Mouse (Mus musculus) liver, embryonic 11.5 days (tissue): ENCODE measurements around the gene Cryzl1. TPM values are rescaled to one million over a fixed set of nuclear protein-coding genes. Genes with fewer than 3 reads are reported as not detected.
A peak's percentile ranks its signal among the peaks of the same experiment; 100 is the strongest.

Experiments
- ATAC-seq: fragments of 200-750 bp; cut with Nextera tagmentation; replicated peaks from 2 replicates; pipeline ENCODE4 v1.8.0; 2017; ENCODE audit warnings: moderate number of reproducible peaks, mild to moderate bottlenecking, moderate TSS enrichment, moderate library complexity; ENCODE audit not compliant: low FRiP score
- DNase-seq: peaks from one replicate; pipeline ENCODE4 v3.0.0-alpha.2; 2017; ENCODE audit warnings: low spot score
- H3K27ac ChIP-seq: fragments of 300-500 bp; sonication (generic); 2 replicates; pipeline ENCODE4 v1.5.1; 2014; ENCODE audit warnings: mild to moderate bottlenecking, low read depth, low read length, control low read depth
- H3K27me3 ChIP-seq: fragments of 300-500 bp; sonication (generic); replicated peaks from 2 replicates; pipeline ENCODE4 v1.6.1; 2014; ENCODE audit warnings: low read length, mixed read lengths; ENCODE audit not compliant: control insufficient read depth, insufficient read depth
- H3K36me3 ChIP-seq: fragments of 300-500 bp; sonication (generic); 2 replicates; pipeline ENCODE4 v1.6.1; 2014; ENCODE audit warnings: mild to moderate bottlenecking, low read length, moderate library complexity, mixed read lengths; ENCODE audit not compliant: control insufficient read depth, insufficient read depth
- H3K4me1 ChIP-seq: fragments of 300-500 bp; sonication (generic); replicated peaks from 2 replicates; pipeline ENCODE4 v1.6.1; 2014; ENCODE audit warnings: low read length, mixed read lengths; ENCODE audit not compliant: control insufficient read depth, insufficient read depth
- H3K4me2 ChIP-seq: fragments of 300-500 bp; sonication (generic); 2 replicates; pipeline ENCODE4 v1.6.1; 2014; ENCODE audit warnings: mild to moderate bottlenecking, control low read depth, moderate library complexity
- H3K4me3 ChIP-seq: fragments of 300-500 bp; sonication (generic); 2 replicates; pipeline ENCODE4 v1.5.1; 2014; ENCODE audit warnings: low read depth, low read length, control low read depth
- H3K9ac ChIP-seq: fragments of 300-500 bp; sonication (generic); 2 replicates; pipeline ENCODE4 v1.6.1; 2014; ENCODE audit warnings: low read depth, low read length, control low read depth
- H3K9me3 ChIP-seq: fragments of 300-500 bp; sonication (generic); 2 replicates; pipeline ENCODE4 v1.6.1; 2016; ENCODE audit warnings: low read length, inconsistent platforms, mixed read lengths; ENCODE audit not compliant: control insufficient read depth
- WGBS: fragments of 180-500 bp; shearing (Covaris S2); extraction: QIAGEN DNeasy Blood & Tissue Kit; methylation state at CpG from one replicate; pipeline ENCODE4 v1.1.7; 2014; 5-methylcytosine and 5-hydroxymethylcytosine counted together
- polyA plus RNA-seq: library from polyadenylated mRNA; unstranded; fragments of >200 nt; fragmentation: Nextera tagmentation; extraction: Ambion mirVana; gene quantifications from 2 replicates; pipeline ENCODE4 v1.2.1, GENCODE M21; 2014

The Cryzl1 gene
- polyA plus RNA-seq, 1 experiment from 2014 or later = 56.4 TPM

DNA sequence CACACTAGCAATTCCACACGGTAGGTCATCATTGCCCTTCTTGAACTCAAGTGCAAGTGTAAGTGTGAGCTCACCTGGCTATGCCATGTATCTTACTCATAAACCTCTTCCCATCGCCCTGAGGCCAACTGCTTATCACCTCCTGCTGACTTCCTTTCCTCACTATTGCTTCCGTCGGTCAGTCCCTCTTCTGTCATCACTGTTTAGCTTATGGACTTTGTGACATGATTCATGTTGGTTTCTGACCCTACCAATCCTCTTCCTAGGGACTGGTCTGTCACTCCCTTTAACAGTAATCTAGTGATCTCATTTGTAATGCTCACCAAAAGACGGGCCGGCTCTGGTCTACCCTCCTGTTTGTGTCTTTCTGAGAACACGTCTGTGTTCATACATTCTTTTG, 18.5 kb downstream of the Cryzl1 start:
- H3K4me1 ChIP-seq = no peaks in the 10 kb centered on the region
- ATAC-seq (no peak), DNase-seq (no peak)
- no peak overlapping the region for H3K9ac ChIP-seq
- no peaks in the 10 kb centered on the region for H3K27me3 ChIP-seq
- WGBS = 57% methylated on average over 7 of the region's 7 CpGs
- no peaks in the 10 kb centered on the region for H3K9me3 ChIP-seq
- H3K36me3 ChIP-seq = peaks cover 13% of the 10 kb centered on the region; the same call in 1 of the 2 replicates
- no peak overlapping the region for H3K4me2 ChIP-seq
- no peak overlapping the region for H3K4me3 ChIP-seq
- H3K27ac ChIP-seq = no peak overlapping the region

GRCm38 (mm10) chr16:91704603-91705340, 24.0 kb downstream of the Cryzl1 start:
- Histone ChIP-seq H3K36me3 (peaks cover 15% of the 10 kb centered on the region), H3K9me3 (no peaks in the 10 kb centered on the region), H3K4me3 (no peak overlapping the region), H3K27ac (no peak overlapping the region), H3K4me2 (no peak overlapping the region), H3K27me3 (no peaks in the 10 kb centered on the region), H3K9ac (no peak overlapping the region), H3K4me1 (0 out of 2 replicates have a peak, but pooled peaks cover 2% of the 10 kb centered on the region)
- WGBS = 79% methylated on average over 14 of the region's 14 CpGs
- DNase-seq (no peak), ATAC-seq (no peak)

GRCm38 (mm10) chr16:91702771-91703188, 26.0 kb downstream of the Cryzl1 start:
- DNase-seq (no peak), ATAC-seq (no peak)
- Histone ChIP-seq H3K4me1 (0 out of 2 replicates have a peak, but pooled peaks cover 2% of the 10 kb centered on the region), H3K4me3 (no peak overlapping the region), H3K9me3 (no peaks in the 10 kb centered on the region), H3K9ac (no peak overlapping the region), H3K27ac (no peak overlapping the region), H3K4me2 (no peak overlapping the region), H3K27me3 (no peaks in the 10 kb centered on the region), H3K36me3 (peaks cover 17% of the 10 kb centered on the region)
- WGBS = 76% methylated on average over 3 of the region's 3 CpGs

GRCm38 (mm10) chr16:91701908-91702307, 26.9 kb downstream of the Cryzl1 start:
- no peak overlapping the region for H3K9ac ChIP-seq
- no peak overlapping the region for H3K4me2 ChIP-seq
- no peak overlapping the region for H3K4me3 ChIP-seq
- H3K9me3 ChIP-seq = no peaks in the 10 kb centered on the region
- no peak for DNase-seq
- peaks cover 17% of the 10 kb centered on the region for H3K36me3 ChIP-seq
- H3K27me3 ChIP-seq = no peaks in the 10 kb centered on the region
- no peak overlapping the region for H3K27ac ChIP-seq
- 0 out of 2 replicates have a peak, but pooled peaks cover 2% of the 10 kb centered on the region for H3K4me1 ChIP-seq
- WGBS = 84% methylated on average over 13 of the region's 13 CpGs
- no peak for ATAC-seq

DNA sequence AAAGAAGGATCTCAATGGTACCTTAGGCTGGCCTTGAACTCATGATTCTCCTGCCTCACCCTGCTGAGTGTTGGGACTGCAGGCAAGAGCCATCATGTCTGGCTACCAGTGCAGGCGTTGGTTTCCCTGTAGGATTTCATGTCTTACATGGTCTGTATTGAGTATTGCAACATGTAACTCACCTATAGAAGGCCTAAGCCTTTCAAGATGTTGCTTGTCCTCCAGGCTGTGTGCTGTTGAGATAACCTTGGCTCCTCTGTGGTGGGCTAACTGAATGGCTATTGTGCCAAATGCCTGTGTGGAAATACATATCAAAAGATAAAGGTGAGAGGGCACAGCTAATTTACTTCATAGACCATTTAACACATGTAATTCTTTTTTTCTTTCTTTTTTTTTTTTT, 29.8 kb downstream of the Cryzl1 start:
- Histone ChIP-seq H3K9me3 (no peaks in the 10 kb centered on the region), H3K4me2 (no peak overlapping the region), H3K4me1 (no peaks in the 10 kb centered on the region; the same call in 1 of the 2 replicates), H3K27me3 (no peaks in the 10 kb centered on the region), H3K27ac (no peak overlapping the region), H3K36me3 (peaks cover 11% of the 10 kb centered on the region), H3K9ac (no peak overlapping the region), H3K4me3 (no peak overlapping the region)
- WGBS = 74% methylated on average over 1 of the region's 1 CpGs
- DNase-seq (no peak), ATAC-seq (no peak)

- Histone ChIP-seq H3K27me3 (no peaks in the 10 kb centered on the region), H3K4me1 (peaks cover 1% of the 10 kb centered on the region; the same call in 1 of the 2 replicates), H3K36me3 (peaks cover 9% of the 10 kb centered on the region), H3K27ac (no peak overlapping the region), H3K4me2 (no peak overlapping the region), H3K4me3 (no peak overlapping the region), H3K9ac (no peak overlapping the region), H3K9me3 (no peaks in the 10 kb centered on the region)
- DNase-seq = no peak
- WGBS = 52% methylated on average over 8 of the region's 8 CpGs
- ATAC-seq = no peak
These were observed 33.5 kb downstream of the Cryzl1 start for GRCm38 (mm10) chr16:91695108-91695755.

- Histone ChIP-seq H3K9me3 (no peaks in the 10 kb centered on the region), H3K27me3 (no peaks in the 10 kb centered on the region), H3K9ac (no peak overlapping the region), H3K27ac (no peak overlapping the region), H3K4me1 (peaks cover 8% of the 10 kb centered on the region), H3K4me3 (no peak overlapping the region), H3K36me3 (peaks cover 8% of the 10 kb centered on the region), H3K4me2 (no peak overlapping the region)
- WGBS = 31% methylated on average over 14 of the region's 14 CpGs
- ATAC-seq = peak; percentile 85
- DNase-seq = peak; percentile 71
These were observed 34.2 kb downstream of the Cryzl1 start for GRCm38 (mm10) chr16:91694455-91695084.

DNA sequence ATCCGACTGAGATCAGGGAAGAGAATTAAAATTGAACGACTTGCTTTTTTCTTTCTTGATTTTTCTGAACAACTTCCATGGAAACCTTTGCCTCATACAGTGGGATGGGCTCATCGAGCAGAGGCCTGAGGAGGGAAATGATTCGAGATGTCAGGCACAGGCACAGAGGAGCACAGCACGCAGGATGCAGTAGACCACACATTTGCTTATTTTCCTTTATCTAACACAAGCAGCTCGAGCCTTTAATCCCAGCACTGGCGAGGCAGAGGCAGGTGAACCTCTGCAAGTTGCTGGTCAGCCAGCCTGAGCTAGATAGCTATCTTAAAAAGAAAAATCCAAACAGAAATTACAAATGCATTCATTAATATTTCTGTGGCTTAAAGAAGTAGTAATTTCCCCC, 39.0 kb downstream of the Cryzl1 start:
- DNase-seq = no peak
- Histone ChIP-seq H3K36me3 (peaks cover 5% of the 10 kb centered on the region), H3K4me3 (peak overlapping the region; percentile 88), H3K27ac (no peak overlapping the region), H3K9ac (no peak overlapping the region), H3K4me2 (peak overlapping the region; percentile 86), H3K9me3 (no peaks in the 10 kb centered on the region), H3K4me1 (peaks cover 18% of the 10 kb centered on the region), H3K27me3 (no peaks in the 10 kb centered on the region)
- 24% methylated on average over 7 of the region's 7 CpGs for WGBS
- ATAC-seq = peak; percentile 45
